ENCODE assay signal across 1 mouse cellular context in genomic region chr16:23144326-23144725, GRCm38 (mm10).
TF ChIP-seq lines count a peak whose summit lies in the region.

No protein-coding gene starts in this region.

TF ChIP-seq in CH12.LX, 34 proteins besides CTCF, POLR2A, EP300 and RAD21:
- TF ChIP-seq JUND (conservative IDR thresholded peaks at IDR 0.05; ENCODE audit: low read depth, low read length) (no peak; the same call in 1 of the 2 replicates), BHLHE40 (IDR thresholded peaks at IDR 0.05; ENCODE audit: low read depth, low read length) (peak; percentile 86), RCOR1 (conservative IDR thresholded peaks at IDR 0.05; ENCODE audit: low read depth, low read length) (0 out of 2 replicates have a peak, but pooled peaks have one; percentile 50), NRF1 (IDR thresholded peaks at IDR 0.05; ENCODE audit: low read depth, low read length) (no peak), HCFC1 (IDR thresholded peaks at IDR 0.05; ENCODE audit: low read depth, low read length) (no peak), USF2 (conservative IDR thresholded peaks at IDR 0.05; ENCODE audit: low read depth, low read length) (no peak), TCF12 (IDR thresholded peaks at IDR 0.05; ENCODE audit: low read depth, low read length) (0 out of 2 replicates have a peak, but pooled peaks have one; percentile 57), E2F4 (IDR thresholded peaks at IDR 0.05; ENCODE audit: insufficient replicate concordance, low read depth, low read length) (no peak), SIN3A (IDR thresholded peaks at IDR 0.05; ENCODE audit: low read length) (no peak), KAT2A (IDR thresholded peaks at IDR 0.05; ENCODE audit: insufficient replicate concordance, low read length) (no peak), NELFE (IDR thresholded peaks at IDR 0.05; ENCODE audit: low read depth, low read length) (no peak), POLR2AphosphoS2 (IDR thresholded peaks at IDR 0.05; ENCODE audit: low read depth, low read length) (no peak), GABPA (IDR thresholded peaks at IDR 0.05; ENCODE audit: insufficient replicate concordance, low read depth, low read length) (no peak), USF1 (IDR thresholded peaks at IDR 0.05; ENCODE audit: low read depth, low read length) (no peak), CHD2 (IDR thresholded peaks at IDR 0.05; ENCODE audit: low read length) (no peak), ELF1 (IDR thresholded peaks at IDR 0.05; ENCODE audit: low read depth, low read length) (no peak), CHD1 (IDR thresholded peaks at IDR 0.05; ENCODE audit: low read depth, low read length) (no peak), ZKSCAN1 (IDR thresholded peaks at IDR 0.05; ENCODE audit: borderline replicate concordance, low read depth, low read length) (no peak; the same call in 1 of the 2 replicates), UBTF (IDR thresholded peaks at IDR 0.05; ENCODE audit: low read depth, low read length) (no peak), MAFK (IDR thresholded peaks at IDR 0.05; ENCODE audit: insufficient replicate concordance, low read length) (peak; percentile 87; the same call in 1 of the 2 replicates), ZMIZ1 (IDR thresholded peaks at IDR 0.05; ENCODE audit: low read depth, low read length) (no peak), ZC3H11A (IDR thresholded peaks at IDR 0.05; ENCODE audit: low read depth, low read length) (no peak), MEF2A (IDR thresholded peaks at IDR 0.05; ENCODE audit: borderline replicate concordance, low read depth, low read length) (peak; percentile 71), JUN (IDR thresholded peaks at IDR 0.05; ENCODE audit: insufficient read depth, low read depth, low read length) (no peak), MAX (IDR thresholded peaks at IDR 0.05; ENCODE audit: low read length) (no peak), ETS1 (conservative IDR thresholded peaks at IDR 0.05; ENCODE audit: low read depth, low read length) (peak; percentile 77), MAZ (IDR thresholded peaks at IDR 0.05; ENCODE audit: low read depth, low read length) (0 out of 2 replicates have a peak, but pooled peaks have one; percentile 31), MXI1 (IDR thresholded peaks at IDR 0.05; ENCODE audit: low read depth, low read length) (peak; percentile 37; the same call in 1 of the 2 replicates), MYC (IDR thresholded peaks at IDR 0.05; ENCODE audit: low read depth, low read length) (peak; percentile 59; the same call in 1 of the 2 replicates), ZNF384 (IDR thresholded peaks at IDR 0.05; ENCODE audit: low read depth, low read length) (peak; percentile 93), PAX5 (IDR thresholded peaks at IDR 0.05; ENCODE audit: low read length) (no peak), IRF4 (IDR thresholded peaks at IDR 0.05; ENCODE audit: low read depth, low read length) (peak; percentile 90), SMC3 (IDR thresholded peaks at IDR 0.05; ENCODE audit: low read depth, low read length) (no peak), TBP (conservative IDR thresholded peaks at IDR 0.05; ENCODE audit: low read depth, low read length) (no peak)
